Mouse (Mus musculus) midbrain, embryonic 16.5 days (tissue): ENCODE results near the gene Pank1. TPM values are rescaled to one million over a fixed set of nuclear protein-coding genes. Genes with fewer than 3 reads are reported as not detected.

Source experiments
- ATAC-seq: fragments of 200-750 bp; cut with Nextera tagmentation; 2 replicates; pipeline ENCODE4 v1.8.0; 2017; ENCODE audit warnings: moderate TSS enrichment
- H3K27ac ChIP-seq: fragments of 300-500 bp; sonication (generic); 2 replicates; pipeline ENCODE4 v1.5.1; 2014; ENCODE audit warnings: mild to moderate bottlenecking, low read length, mixed read lengths
- H3K27me3 ChIP-seq: fragments of 300-500 bp; sonication (generic); 2 replicates; pipeline ENCODE4 v1.6.1; 2014; ENCODE audit warnings: low read depth, low read length, mixed read lengths; ENCODE audit not compliant: control insufficient read depth, insufficient read depth
- H3K36me3 ChIP-seq: fragments of 300-500 bp; sonication (generic); 2 replicates; pipeline ENCODE4 v1.6.1; 2014; ENCODE audit warnings: mild to moderate bottlenecking, low read length, moderate library complexity, mixed read lengths; ENCODE audit not compliant: control insufficient read depth, insufficient read depth
- H3K4me1 ChIP-seq: fragments of 300-500 bp; sonication (generic); 2 replicates; pipeline ENCODE4 v1.6.1; 2014; ENCODE audit warnings: mild to moderate bottlenecking, low read length, mixed read lengths; ENCODE audit not compliant: control insufficient read depth, insufficient read depth
- H3K4me2 ChIP-seq: fragments of 300-500 bp; sonication (generic); 2 replicates; pipeline ENCODE4 v1.6.1; 2014; ENCODE audit warnings: mild to moderate bottlenecking, low read length, mixed read lengths
- H3K4me3 ChIP-seq: fragments of 300-500 bp; sonication (generic); 2 replicates; pipeline ENCODE4 v1.5.1; 2014; ENCODE audit warnings: low read depth, mild to moderate bottlenecking, low read length, moderate library complexity, mixed read lengths
- H3K9ac ChIP-seq: fragments of 300-500 bp; sonication (generic); 2 replicates; pipeline ENCODE4 v1.6.1; 2014; ENCODE audit warnings: low read depth, low read length, mixed read lengths
- H3K9me3 ChIP-seq: fragments of 300-500 bp; sonication (generic); replicated peaks from 2 replicates; pipeline ENCODE4 v1.6.1; 2014; ENCODE audit warnings: mild to moderate bottlenecking, low read length, mixed read lengths; ENCODE audit not compliant: control insufficient read depth, poor library complexity, severe bottlenecking
- WGBS: fragments of 180-500 bp; shearing (Covaris S2); extraction: QIAGEN DNeasy Blood & Tissue Kit; methylation state at CpG from one replicate; pipeline ENCODE4 v1.1.7; 2014; 5-methylcytosine and 5-hydroxymethylcytosine counted together
- polyA plus RNA-seq: library from polyadenylated mRNA; unstranded; fragments of >200 nt; fragmentation: Nextera tagmentation; extraction: Ambion mirVana; gene quantifications from 2 replicates; pipeline ENCODE4 v1.2.1, GENCODE M21; 2015

The Pank1 gene
- 8.2 and 8.8 TPM in 2 replicates for polyA plus RNA-seq

DNA sequence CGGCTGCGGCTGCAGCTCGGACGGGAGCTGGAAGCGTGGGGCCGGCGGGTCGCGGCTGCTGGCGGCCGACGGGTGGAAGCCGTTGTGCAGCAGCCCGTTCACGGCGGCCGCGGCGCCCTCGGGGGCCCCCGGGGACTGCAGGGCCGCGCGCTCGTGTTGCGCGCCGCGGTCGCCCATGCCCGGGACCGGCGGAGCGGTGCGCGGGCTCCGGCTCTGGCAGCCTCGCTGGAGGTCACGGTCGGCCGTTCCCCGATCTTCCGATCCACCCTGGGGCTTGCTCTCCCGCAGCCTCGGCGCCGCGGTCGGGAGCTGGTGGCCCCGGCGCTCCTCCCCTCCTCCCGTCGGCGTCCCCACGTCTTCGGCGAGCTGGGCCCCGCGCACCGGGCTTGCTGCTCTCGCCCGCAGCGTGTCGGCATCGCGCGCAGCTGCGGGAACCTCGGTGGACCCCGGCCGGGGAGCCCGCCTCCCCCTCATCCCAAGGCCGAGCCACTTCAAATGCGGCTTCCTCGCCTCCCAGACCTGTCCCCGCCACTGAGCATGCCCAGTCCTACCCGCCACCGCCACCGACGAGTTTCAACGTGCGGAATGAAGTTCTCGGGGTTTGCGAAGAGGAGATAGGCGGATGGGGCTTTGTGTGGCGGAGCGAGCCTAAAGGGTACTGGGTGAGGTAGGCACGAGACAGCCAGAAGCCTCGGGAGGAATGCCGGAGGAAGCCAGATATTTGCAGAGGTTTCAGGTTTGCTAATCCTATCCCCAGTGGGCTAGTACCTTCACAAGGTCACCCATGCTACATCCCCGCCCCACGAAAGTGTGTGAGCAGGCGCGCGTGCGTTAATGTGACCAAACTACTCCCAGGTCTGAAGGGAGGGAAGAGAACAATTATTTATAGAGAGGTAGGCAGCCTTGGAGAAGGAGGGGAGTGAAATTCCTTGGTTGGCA, at the start of gene Pank1:
Gene Pank1 (minus strand): TSS at position 853 of the 939 bp plus-strand sequence.
- Histone ChIP-seq H3K9me3 (no peaks in the 10 kb centered on the region), H3K9ac (peak within 1 kb of the TSS; percentile 98), H3K36me3 (no peaks in the 10 kb centered on the region), H3K4me3 (peak within 1 kb of the TSS; percentile 96), H3K27ac (peak within 1 kb of the TSS; percentile 98), H3K4me1 (peaks cover 23% of the 10 kb centered on the region), H3K27me3 (no peaks in the 10 kb centered on the region), H3K4me2 (peak within 1 kb of the TSS; percentile 76)
- 0% methylated on average over 82 of the region's 96 CpGs for WGBS
- peak; percentile 82 for ATAC-seq

GRCm38 (mm10) chr19:34922603-34922963, 43.3 kb upstream of the Pank1 start:
- H3K9ac ChIP-seq = peak overlapping the region; percentile 73
- H3K36me3 ChIP-seq = no peaks in the 10 kb centered on the region
- H3K4me2 ChIP-seq = peak overlapping the region; percentile 84
- no peaks in the 10 kb centered on the region for H3K27me3 ChIP-seq
- no peaks in the 10 kb centered on the region for H3K9me3 ChIP-seq
- H3K4me3 ChIP-seq = peak overlapping the region; percentile 69
- H3K27ac ChIP-seq = no peak overlapping the region
- peaks cover 3% of the 10 kb centered on the region; the same call in 1 of the 2 replicates for H3K4me1 ChIP-seq
- under 1% methylated on average over 9 of the region's 9 CpGs for WGBS
- no peak for ATAC-seq

GRCm38 (mm10) chr19:34921652-34922602, 42.7 kb upstream of the Pank1 start, which contains the start of gene Kif20b:
Gene Kif20b (plus strand): TSS chr19:34922361.
- no peaks in the 10 kb centered on the region for H3K36me3 ChIP-seq
- peak within 1 kb of the TSS; percentile 73 for H3K27ac ChIP-seq
- H3K9ac ChIP-seq = peak within 1 kb of the TSS; percentile 73
- no peaks in the 10 kb centered on the region for H3K9me3 ChIP-seq
- under 1% methylated on average over 57 of the region's 57 CpGs for WGBS
- no peaks in the 10 kb centered on the region for H3K27me3 ChIP-seq
- peak; percentile 97 for ATAC-seq
- H3K4me3 ChIP-seq = peak within 1 kb of the TSS; percentile 69
- H3K4me2 ChIP-seq = peak within 1 kb of the TSS; percentile 84
- H3K4me1 ChIP-seq = peaks cover 3% of the 10 kb centered on the region; the same call in 1 of the 2 replicates

GRCm38 (mm10) chr19:34921253-34921651, 42.0 kb upstream of the Pank1 start:
- Histone ChIP-seq H3K9ac (no peak overlapping the region), H3K27me3 (no peaks in the 10 kb centered on the region), H3K27ac (peak overlapping the region; percentile 73), H3K4me2 (peak overlapping the region; percentile 84), H3K9me3 (no peaks in the 10 kb centered on the region), H3K4me1 (peaks cover 3% of the 10 kb centered on the region; the same call in 1 of the 2 replicates), H3K36me3 (no peaks in the 10 kb centered on the region), H3K4me3 (peak overlapping the region; percentile 69)
- ATAC-seq = no peak
- 19% methylated on average over 7 of the region's 7 CpGs for WGBS

DNA sequence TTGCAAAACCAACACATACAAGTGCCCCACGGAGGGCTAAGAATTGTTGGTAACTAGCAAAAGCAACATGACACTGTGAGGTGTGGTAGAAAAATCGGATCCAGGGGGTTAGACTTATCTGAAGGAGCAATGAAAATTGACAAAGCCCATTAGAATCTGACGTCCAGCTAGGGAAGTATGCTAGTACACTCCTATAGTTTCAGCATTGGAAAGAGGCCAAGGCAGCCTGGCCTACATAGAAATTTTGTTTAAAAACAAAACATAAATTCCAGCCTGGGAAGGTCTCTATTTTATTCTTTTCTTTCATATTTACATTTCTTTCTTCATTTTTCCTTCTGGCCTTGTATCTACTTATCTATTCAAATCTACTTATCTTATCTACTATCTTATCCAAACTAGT, 41.3 kb upstream of the Pank1 start:
- no peak overlapping the region for H3K27ac ChIP-seq
- no peak overlapping the region for H3K4me3 ChIP-seq
- ATAC-seq = no peak
- H3K27me3 ChIP-seq = no peaks in the 10 kb centered on the region
- H3K9me3 ChIP-seq = no peaks in the 10 kb centered on the region
- H3K4me1 ChIP-seq = peaks cover 3% of the 10 kb centered on the region; the same call in 1 of the 2 replicates
- no peak overlapping the region for H3K9ac ChIP-seq
- H3K36me3 ChIP-seq = no peaks in the 10 kb centered on the region
- 83% methylated on average over 3 of the region's 3 CpGs for WGBS
- no peak overlapping the region for H3K4me2 ChIP-seq

- WGBS = 91% methylated on average over 4 of the region's 4 CpGs
- Histone ChIP-seq H3K4me1 (peaks cover 3% of the 10 kb centered on the region; the same call in 1 of the 2 replicates), H3K27me3 (no peaks in the 10 kb centered on the region), H3K9ac (no peak overlapping the region), H3K36me3 (no peaks in the 10 kb centered on the region), H3K4me3 (no peak overlapping the region), H3K27ac (no peak overlapping the region), H3K4me2 (no peak overlapping the region), H3K9me3 (no peaks in the 10 kb centered on the region)
- ATAC-seq = no peak
Observed at GRCm38 (mm10) chr19:34920066-34920465, 40.8 kb upstream of the Pank1 start.

GRCm38 (mm10) chr19:34912366-34912765, 33.1 kb upstream of the Pank1 start:
- no peak overlapping the region for H3K4me3 ChIP-seq
- H3K27ac ChIP-seq = no peak overlapping the region
- no peaks in the 10 kb centered on the region for H3K36me3 ChIP-seq
- no peaks in the 10 kb centered on the region for H3K9me3 ChIP-seq
- no peak for ATAC-seq
- no peaks in the 10 kb centered on the region for H3K4me1 ChIP-seq
- H3K9ac ChIP-seq = no peak overlapping the region
- no peak overlapping the region for H3K4me2 ChIP-seq
- H3K27me3 ChIP-seq = no peaks in the 10 kb centered on the region

GRCm38 (mm10) chr19:34906772-34907171, 27.5 kb upstream of the Pank1 start:
- Histone ChIP-seq H3K4me1 (no peaks in the 10 kb centered on the region), H3K36me3 (no peaks in the 10 kb centered on the region), H3K27me3 (no peaks in the 10 kb centered on the region), H3K4me2 (no peak overlapping the region), H3K4me3 (no peak overlapping the region), H3K27ac (no peak overlapping the region), H3K9me3 (no peaks in the 10 kb centered on the region), H3K9ac (no peak overlapping the region)
- 79% methylated on average over 5 of the region's 5 CpGs for WGBS
- no peak for ATAC-seq
